Mouse (Mus musculus) intestine, embryonic 14.5 days (tissue): Measurements from ENCODE around the gene Stx1b. TPM values are rescaled to one million over a fixed set of nuclear protein-coding genes. Genes with fewer than 3 reads are reported as not detected.
"Not testable (repeated sequence)": the region's sequence is repeated elsewhere in the genome, so short reads cannot be mapped to it uniquely, and the experiment has no call there.

Source experiments
- ATAC-seq: fragments of 200-750 bp; cut with Nextera tagmentation; replicated peaks from 2 replicates; pipeline ENCODE4 v1.8.0; 2017; ENCODE audit warnings: low read depth, moderate number of reproducible peaks, moderate TSS enrichment, moderate library complexity; ENCODE audit not compliant: low FRiP score, low TSS enrichment
- DNase-seq: peaks from one replicate; pipeline ENCODE4 v3.0.0-alpha.2; 2018; ENCODE audit warnings: low spot score
- H3K27ac ChIP-seq: fragments of 300-500 bp; sonication (generic); 2 replicates; pipeline ENCODE4 v1.5.1; 2014; ENCODE audit warnings: low read depth, mild to moderate bottlenecking, control low read depth
- H3K27me3 ChIP-seq: fragments of 300-500 bp; sonication (generic); replicated peaks from 2 replicates; pipeline ENCODE4 v1.6.1; 2014; ENCODE audit warnings: low read length, control low read depth; ENCODE audit not compliant: control insufficient read depth, insufficient read depth
- H3K36me3 ChIP-seq: fragments of 300-500 bp; sonication (generic); 2 replicates; pipeline ENCODE4 v1.6.1; 2014; ENCODE audit warnings: low read length, control low read depth; ENCODE audit not compliant: control insufficient read depth, insufficient read depth
- H3K4me1 ChIP-seq: fragments of 300-500 bp; sonication (generic); replicated peaks from 2 replicates; pipeline ENCODE4 v1.6.1; 2014; ENCODE audit warnings: low read length, control low read depth, mixed read lengths; ENCODE audit not compliant: control insufficient read depth, insufficient read depth
- H3K4me2 ChIP-seq: fragments of 300-500 bp; sonication (generic); 2 replicates; pipeline ENCODE4 v1.6.1; 2014; ENCODE audit warnings: low read length
- H3K4me3 ChIP-seq: fragments of 300-500 bp; sonication (generic); 2 replicates; pipeline ENCODE4 v1.5.1; 2014; ENCODE audit warnings: low read depth, low read length, control low read depth, mixed read lengths
- H3K9ac ChIP-seq: fragments of 300-500 bp; sonication (generic); 2 replicates; pipeline ENCODE4 v1.6.1; 2014; ENCODE audit warnings: mild to moderate bottlenecking, low read length
- H3K9me3 ChIP-seq: fragments of 300-500 bp; sonication (generic); 2 replicates; pipeline ENCODE4 v1.6.1; 2016; ENCODE audit warnings: low read length, control low read depth; ENCODE audit not compliant: control insufficient read depth
- WGBS: fragments of 180-500 bp; shearing (Covaris S2); extraction: QIAGEN DNeasy Blood & Tissue Kit; methylation state at CpG from one replicate; pipeline ENCODE4 v1.1.7; 2014; 5-methylcytosine and 5-hydroxymethylcytosine counted together
- polyA plus RNA-seq: library from polyadenylated mRNA; unstranded; fragments of >200 nt; fragmentation: Nextera tagmentation; extraction: Ambion mirVana; gene quantifications from 2 replicates; pipeline ENCODE4 v1.2.1, GENCODE M21; 2014

The Stx1b gene
- polyA plus RNA-seq, 1 experiment from 2014 or later, result 4.9 TPM

DNA sequence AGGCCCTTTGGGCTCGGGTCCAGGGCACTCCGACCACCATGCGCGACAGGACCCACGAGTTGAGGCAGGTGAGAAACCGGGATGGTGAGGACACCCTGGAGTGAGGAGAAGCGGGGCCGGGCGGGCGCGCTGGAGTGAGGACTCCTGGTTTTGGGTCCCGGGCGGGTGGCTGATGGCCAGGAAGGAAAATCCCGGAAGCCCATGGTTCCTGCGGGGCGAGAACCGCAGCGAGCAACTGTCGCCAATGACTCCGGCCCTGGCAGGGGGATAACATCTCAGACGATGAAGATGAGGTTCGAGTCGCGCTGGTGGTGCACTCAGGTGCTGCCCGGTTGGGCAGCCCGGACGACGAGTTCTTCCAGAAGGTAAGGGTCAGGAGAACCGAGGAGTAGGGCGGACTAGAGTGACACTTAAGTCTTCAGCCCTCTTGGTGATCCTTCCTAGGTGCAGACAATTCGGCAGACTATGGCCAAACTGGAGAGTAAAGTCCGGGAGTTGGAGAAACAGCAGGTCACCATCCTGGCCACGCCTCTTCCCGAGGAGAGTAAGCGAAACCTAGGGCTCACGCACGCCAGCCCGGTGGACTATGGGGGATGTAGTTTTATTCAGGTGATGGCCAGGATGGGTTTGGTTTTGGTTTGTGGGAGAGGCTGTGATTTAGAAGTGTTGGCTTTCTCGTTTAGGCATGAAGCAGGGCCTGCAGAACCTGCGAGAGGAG is 17.8 kb upstream of the Stx1b start:
- Histone ChIP-seq H3K9me3 (no peaks in the 10 kb centered on the region), H3K4me3 (peak overlapping the region; percentile 94), H3K9ac (peak overlapping the region; percentile 58), H3K36me3 (peaks cover 26% of the 10 kb centered on the region), H3K4me2 (peak overlapping the region; percentile 88), H3K27ac (peak overlapping the region; percentile 87), H3K4me1 (0 out of 2 replicates have a peak, but pooled peaks cover 10% of the 10 kb centered on the region), H3K27me3 (no peaks in the 10 kb centered on the region)
- DNase-seq (peak; percentile 80), ATAC-seq (peak; percentile 37; the same call in 1 of the 2 replicates)
- under 1% methylated on average over 40 of the region's 40 CpGs for WGBS

DNA sequence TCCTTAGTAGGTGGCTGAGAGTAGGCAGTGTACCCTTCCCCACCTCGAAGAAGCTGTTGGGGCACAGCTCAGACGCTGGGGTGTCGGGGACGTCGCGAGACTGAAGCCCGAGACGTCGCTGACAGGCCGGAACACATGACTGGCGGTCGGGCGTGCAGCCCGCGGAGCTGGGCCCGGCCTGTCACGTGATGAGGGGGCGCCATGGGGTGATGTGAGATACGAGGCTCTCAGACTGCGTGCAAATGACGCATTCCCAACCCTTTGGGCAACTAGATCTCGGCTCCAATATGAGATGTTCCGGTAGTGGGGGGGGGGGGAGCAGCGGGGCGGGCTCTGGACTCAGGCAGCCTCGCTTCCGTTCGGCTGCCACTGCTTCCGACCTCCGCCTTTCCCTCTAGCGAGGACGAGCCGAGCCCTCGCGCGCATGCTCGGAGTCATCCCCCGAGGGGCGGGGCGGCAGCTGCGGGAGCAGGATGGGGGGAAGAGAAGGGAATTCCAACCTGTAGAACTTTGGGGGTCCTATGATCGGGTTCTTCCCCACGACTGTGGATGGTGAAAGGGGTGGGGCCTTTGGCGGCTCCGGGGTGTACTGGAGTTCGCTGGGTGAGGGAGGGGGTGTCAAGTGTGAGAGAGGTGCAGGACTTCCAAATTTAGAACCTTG is 17.1 kb upstream of the Stx1b start:
- 0 out of 2 replicates have a peak, but pooled peaks cover 10% of the 10 kb centered on the region for H3K4me1 ChIP-seq
- WGBS, result under 1% methylated on average over 44 of the region's 46 CpGs
- H3K9me3 ChIP-seq, result no peaks in the 10 kb centered on the region
- peak overlapping the region; percentile 94 for H3K4me3 ChIP-seq
- DNase-seq, result peak; percentile 95
- peak; percentile 93 for ATAC-seq
- H3K4me2 ChIP-seq, result peak overlapping the region; percentile 88
- no peaks in the 10 kb centered on the region for H3K27me3 ChIP-seq
- peak overlapping the region; percentile 87 for H3K27ac ChIP-seq
- peaks cover 21% of the 10 kb centered on the region for H3K36me3 ChIP-seq
- H3K9ac ChIP-seq, result peak overlapping the region; percentile 58

DNA sequence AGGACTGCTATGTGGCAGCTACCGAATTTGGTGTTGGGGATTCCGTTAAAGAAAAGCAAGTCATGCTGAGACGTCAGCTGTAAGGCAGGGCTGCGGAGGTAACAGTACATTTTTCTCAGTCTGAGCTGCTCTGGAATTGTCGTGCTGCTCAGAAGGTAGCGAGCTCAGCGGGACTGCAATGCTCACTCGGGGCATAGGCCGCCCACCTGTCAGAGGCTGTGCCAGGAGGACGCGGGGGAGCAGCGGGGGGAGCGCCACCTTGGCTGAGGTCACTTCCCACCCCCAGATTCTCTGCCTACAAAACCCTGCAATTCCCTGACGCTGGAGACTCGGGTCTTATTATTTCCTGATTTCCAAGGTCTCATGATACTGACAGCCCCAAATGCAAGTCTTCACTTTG is 16.5 kb upstream of the Stx1b start:
- Histone ChIP-seq H3K27ac (peak overlapping the region; percentile 87), H3K27me3 (no peaks in the 10 kb centered on the region), H3K4me1 (0 out of 2 replicates have a peak, but pooled peaks cover 10% of the 10 kb centered on the region), H3K36me3 (peaks cover 15% of the 10 kb centered on the region), H3K9me3 (no peaks in the 10 kb centered on the region), H3K4me2 (peak overlapping the region; percentile 88), H3K9ac (peak overlapping the region; percentile 58), H3K4me3 (peak overlapping the region; percentile 94)
- DNase-seq (no peak), ATAC-seq (peak; percentile 11; the same call in 1 of the 2 replicates)
- WGBS, result 2% methylated on average over 15 of the region's 15 CpGs

DNA sequence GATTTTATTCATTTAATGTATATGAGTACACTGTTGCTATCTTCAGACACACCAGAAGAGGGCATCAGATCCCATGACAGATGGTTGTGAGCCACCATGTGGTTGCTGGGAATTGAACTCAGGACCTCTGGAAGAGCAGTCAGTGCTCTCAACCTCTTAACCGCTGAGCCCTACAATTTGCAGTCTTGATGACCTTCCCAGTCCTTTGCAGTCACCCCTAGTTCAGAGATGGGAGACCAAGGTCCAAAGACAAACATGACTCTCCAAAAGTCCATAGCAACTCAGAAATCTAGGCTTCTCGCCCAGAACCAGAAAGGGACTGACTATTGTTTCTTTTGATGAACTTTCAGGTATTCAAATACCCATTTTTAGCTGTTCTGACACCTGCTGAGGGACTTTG is 15.7 kb upstream of the Stx1b start:
- H3K27me3 ChIP-seq, H3K4me2 ChIP-seq, ATAC-seq, H3K9me3 ChIP-seq, H3K9ac ChIP-seq, DNase-seq, H3K27ac ChIP-seq, H3K4me3 ChIP-seq: not testable (repeated sequence)
- peaks cover 15% of the 10 kb centered on the region for H3K36me3 ChIP-seq
- 75% methylated on average over 2 of the region's 2 CpGs for WGBS
- H3K4me1 ChIP-seq, result 0 out of 2 replicates have a peak, but pooled peaks cover 10% of the 10 kb centered on the region

DNA sequence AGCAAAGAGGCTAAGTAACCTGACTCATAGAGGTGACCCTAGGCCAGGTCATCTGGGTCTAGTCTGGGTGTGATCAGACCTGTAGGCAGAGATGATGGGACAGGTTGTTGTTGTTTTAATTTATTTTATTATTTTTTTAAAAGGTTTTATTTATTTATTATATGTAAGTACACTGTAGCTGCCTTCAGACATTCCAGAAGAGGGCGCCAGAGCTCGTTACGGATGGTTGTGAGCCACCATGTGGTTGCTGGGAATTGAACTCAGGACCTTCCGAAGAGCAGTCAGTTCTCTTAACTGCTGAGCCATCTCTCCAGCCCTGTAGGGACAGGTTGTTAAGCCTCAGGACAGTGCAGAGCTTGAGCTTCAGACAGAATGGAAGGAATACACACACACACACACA is 13.5 kb upstream of the Stx1b start:
- 72% methylated on average over 4 of the region's 4 CpGs for WGBS

DNA sequence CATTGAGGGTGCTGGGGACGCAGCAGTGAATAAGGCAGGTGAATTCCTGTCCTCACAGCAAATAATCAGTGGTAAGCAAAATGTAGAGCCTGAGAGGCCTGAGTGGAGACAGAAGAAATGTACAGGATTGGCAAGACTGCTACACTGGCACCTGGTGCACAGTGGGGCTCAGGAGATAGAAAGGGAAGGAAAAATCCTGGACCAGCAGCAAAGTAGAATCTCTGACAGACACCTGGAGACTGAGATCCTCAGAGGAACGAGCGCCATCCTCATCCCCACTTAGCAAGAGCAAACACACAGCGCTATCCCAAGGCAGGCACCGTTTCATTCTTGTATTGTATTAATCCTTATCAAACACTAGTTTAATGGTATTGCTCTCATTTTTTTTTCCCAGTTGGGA is 13.1 kb upstream of the Stx1b start:
- ATAC-seq (no peak), DNase-seq (no peak)
- H3K9ac ChIP-seq, result no peak overlapping the region
- H3K27me3 ChIP-seq, result no peaks in the 10 kb centered on the region
- H3K4me3 ChIP-seq, result no peak overlapping the region
- H3K4me1 ChIP-seq, result 0 out of 2 replicates have a peak, but pooled peaks cover 5% of the 10 kb centered on the region
- H3K4me2 ChIP-seq, result no peak overlapping the region
- 89% methylated on average over 5 of the region's 5 CpGs for WGBS
- H3K36me3 ChIP-seq, result no peaks in the 10 kb centered on the region
- H3K27ac ChIP-seq, result no peak overlapping the region
- H3K9me3 ChIP-seq, result no peaks in the 10 kb centered on the region

More for the DNA sequence above, 13.5 kb upstream of the Stx1b start:
- H3K36me3 ChIP-seq, H3K4me2 ChIP-seq, ATAC-seq, H3K9me3 ChIP-seq, H3K9ac ChIP-seq, DNase-seq, H3K4me3 ChIP-seq, H3K27ac ChIP-seq, H3K27me3 ChIP-seq, H3K4me1 ChIP-seq: not testable (repeated sequence)

DNA sequence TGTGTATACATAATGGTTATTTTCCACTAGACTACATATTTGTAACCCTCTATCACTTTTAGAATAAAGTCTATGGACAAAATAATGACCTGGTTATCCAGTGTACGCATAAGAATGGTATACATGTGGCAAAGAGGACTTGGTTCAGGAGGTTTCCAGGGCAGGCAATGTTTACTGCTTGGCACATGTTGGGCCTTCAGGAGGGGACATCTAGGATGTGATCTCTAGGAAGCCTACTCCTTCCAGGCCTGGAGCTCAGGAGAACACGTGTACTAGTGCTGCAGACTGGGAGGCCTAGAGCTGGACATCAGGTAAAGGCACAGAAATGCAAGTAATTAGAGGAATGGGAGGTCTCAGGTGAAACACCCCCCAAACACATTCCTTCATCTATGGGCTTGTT is 11.2 kb upstream of the Stx1b start:
- no peak overlapping the region for H3K27ac ChIP-seq
- H3K9ac ChIP-seq, result no peak overlapping the region
- WGBS, result 84% methylated on average over 2 of the region's 2 CpGs
- 0 out of 2 replicates have a peak, but pooled peaks cover under 1% of the 10 kb centered on the region for H3K4me1 ChIP-seq
- H3K4me2 ChIP-seq, result no peak overlapping the region
- H3K36me3 ChIP-seq, result no peaks in the 10 kb centered on the region
- DNase-seq, result no peak
- no peak for ATAC-seq
- no peaks in the 10 kb centered on the region for H3K9me3 ChIP-seq
- no peak overlapping the region for H3K4me3 ChIP-seq
- no peaks in the 10 kb centered on the region for H3K27me3 ChIP-seq

DNA sequence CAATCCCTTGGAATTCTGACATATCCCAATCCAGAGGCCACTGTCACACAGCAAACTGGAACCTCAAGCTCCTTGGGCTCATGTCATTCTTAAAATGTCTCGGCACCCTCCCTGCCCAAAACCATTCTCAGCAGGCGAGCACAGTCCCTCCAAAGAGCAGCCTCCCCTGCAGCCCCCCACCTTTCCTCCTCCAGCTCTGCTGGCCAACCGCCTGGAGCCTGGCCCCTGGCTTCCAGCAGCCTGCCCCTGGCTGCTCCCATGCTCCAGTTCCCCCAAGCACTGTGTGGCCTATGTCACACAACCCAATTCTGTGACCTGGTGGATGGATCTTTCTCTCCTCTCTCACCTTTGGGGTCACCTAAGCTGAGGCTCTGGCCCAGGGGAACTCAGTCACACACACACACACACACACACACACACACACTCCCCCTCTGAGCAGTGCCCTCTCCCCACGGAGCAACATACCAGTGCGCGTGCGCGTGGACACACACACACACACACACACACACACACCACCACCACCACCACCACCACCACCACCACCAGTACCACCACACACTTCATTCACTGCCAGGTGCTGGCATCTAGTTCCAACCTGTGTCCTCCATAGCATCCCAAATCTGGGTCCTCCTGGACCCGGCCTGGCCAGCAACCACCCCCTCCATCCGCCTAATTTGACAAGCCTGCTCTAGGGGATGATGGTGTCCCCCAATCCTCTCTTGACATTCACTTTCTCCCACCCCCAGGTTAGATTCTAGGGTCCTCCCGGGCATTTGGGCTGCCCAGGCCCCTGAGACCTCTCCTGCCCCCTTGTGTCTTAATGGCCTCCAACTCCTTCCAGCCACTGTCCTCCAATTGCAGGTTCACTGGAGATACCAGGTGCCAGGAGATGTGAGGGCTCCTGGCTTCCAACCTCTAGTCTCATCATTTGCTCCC is 845 bp downstream of the Stx1b start:
- 65% methylated on average over 11 of the region's 11 CpGs for WGBS
- Histone ChIP-seq H3K4me3 (peak overlapping the region; percentile 68), H3K9ac (peak overlapping the region; percentile 57), H3K27ac (0 out of 2 replicates have a peak overlapping the region, but pooled peaks have one; percentile 33), H3K36me3 (no peaks in the 10 kb centered on the region), H3K4me2 (peak overlapping the region; percentile 60), H3K27me3 (no peaks in the 10 kb centered on the region), H3K4me1 (peaks cover 18% of the 10 kb centered on the region), H3K9me3 (no peaks in the 10 kb centered on the region)
- ATAC-seq (peak; percentile 1; the same call in 1 of the 2 replicates), DNase-seq (no peak)
